Mouse (Mus musculus): ENCODE results near the gene Disc1.

The Disc1 gene

GRCm38 (mm10) chr8:125177958-125178357 lies 124.0 kb downstream of the Disc1 start:
- DNase-seq (ENCODE audit: low read depth): no peak

DNA sequence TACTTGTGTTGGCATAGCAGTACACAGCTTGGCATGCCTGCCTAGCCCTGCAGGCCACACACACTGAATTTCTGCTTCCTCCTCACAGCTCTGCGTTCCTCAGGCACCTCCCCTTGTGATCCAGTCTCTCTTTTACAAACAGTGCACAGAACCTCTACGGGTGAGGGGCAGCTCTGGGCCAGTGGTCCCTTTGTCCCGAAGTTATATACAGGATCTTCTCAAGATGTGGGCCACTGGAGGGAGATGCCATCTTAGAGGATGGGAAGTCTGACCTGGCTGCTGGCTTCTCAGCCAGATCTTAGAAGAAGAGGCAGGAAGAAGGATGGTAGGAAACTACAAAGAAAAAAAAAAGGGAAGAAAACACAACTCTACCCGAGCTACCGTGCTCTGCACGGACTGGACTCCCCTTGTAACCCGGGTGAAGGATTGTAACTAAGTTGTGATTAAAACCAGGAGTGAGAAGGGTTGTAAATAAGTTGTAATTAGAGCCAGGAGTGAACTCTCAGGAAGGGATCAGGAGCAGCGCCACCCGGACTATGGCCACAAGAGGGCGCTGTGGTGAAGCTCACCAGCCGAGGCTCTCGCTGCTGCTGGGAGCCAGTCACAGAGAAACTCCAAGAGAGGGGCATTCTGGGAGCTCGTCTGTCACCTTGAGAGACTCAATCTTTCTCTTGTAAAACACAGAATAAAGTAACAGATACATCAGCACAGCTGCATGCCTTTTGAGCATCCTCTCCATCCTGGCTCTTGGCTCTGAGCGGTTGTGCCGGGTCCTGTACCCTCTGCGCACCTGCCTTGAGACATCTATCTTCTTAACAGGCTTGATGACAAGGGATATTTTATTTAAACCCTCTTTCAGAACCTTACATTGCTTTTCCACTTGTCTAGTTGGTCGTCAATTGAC lies 129.8 kb downstream of the Disc1 start:
- DNase-seq (ENCODE audit: low read depth): peak; percentile 18

DNA sequence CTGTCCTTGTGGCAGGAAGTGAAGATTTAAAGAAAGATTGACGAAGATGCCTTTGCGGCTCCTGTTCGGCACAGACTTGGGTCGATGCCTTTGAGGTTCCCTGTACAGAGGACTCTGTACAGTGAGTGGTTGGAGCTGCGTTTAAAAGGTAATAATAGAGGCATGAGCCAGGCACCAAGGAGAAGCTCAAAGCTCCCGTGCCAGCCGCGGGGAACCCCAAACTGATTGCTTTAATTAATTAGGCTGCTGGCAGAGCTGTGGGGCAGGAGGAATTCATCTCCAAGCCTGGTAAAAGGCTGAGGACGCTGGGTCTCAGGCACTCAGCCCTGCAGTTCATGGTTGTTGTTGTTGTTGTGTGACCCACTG lies 130.4 kb downstream of the Disc1 start:
- no peak for DNase-seq (ENCODE audit: low read depth)

GRCm38 (mm10) chr8:125184881-125185280 lies 130.9 kb downstream of the Disc1 start:
- no peak for DNase-seq (ENCODE audit: low read depth)

DNA sequence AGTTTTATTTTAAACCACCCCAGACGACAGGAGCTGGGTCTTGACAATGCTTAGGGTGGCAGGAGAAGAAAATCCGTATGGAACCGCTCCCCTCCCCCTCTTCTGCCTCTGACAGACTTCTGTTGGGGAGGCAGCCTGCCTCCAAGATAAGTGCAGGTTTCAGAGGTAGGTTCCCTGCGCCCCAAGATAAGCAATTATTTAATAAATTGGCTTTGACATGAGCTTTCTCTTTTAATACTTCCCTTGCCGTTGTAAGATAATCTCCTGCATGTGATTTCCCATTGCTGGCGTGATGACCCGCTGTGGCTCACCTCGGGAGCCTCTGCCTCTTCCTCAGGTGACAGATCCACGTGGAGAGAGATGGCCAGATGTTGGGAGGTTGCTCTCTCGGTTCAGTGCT lies 133.0 kb downstream of the Disc1 start:
- DNase-seq (ENCODE audit: low read depth): no peak

- no peak for DNase-seq (ENCODE audit: low read depth)
Observed at GRCm38 (mm10) chr8:125193701-125194100, 139.7 kb downstream of the Disc1 start.

DNA sequence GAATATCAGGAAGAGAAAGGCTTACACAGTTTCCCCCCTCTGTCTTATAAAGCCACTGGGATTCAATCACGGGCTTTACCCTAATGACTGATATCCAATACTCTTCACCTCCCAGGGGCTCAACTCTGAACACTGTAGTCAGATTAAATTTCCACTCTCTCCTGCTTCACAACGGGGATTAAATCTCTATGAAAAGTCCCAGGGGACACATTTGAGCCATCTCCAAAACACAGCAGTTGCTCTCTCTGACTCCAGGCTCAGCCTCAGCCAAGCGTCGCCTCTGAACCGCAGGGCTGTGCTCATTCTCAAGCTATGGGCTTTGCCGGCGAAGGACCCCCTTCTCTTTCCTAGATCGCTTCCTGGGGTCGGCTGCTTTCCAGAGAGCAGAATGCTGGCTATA lies 141.1 kb downstream of the Disc1 start:
- no peak for DNase-seq (ENCODE audit: low read depth)

GRCm38 (mm10) chr8:125196573-125197094 lies 142.6 kb downstream of the Disc1 start:
- DNase-seq (ENCODE audit: low read depth): no peak

DNA sequence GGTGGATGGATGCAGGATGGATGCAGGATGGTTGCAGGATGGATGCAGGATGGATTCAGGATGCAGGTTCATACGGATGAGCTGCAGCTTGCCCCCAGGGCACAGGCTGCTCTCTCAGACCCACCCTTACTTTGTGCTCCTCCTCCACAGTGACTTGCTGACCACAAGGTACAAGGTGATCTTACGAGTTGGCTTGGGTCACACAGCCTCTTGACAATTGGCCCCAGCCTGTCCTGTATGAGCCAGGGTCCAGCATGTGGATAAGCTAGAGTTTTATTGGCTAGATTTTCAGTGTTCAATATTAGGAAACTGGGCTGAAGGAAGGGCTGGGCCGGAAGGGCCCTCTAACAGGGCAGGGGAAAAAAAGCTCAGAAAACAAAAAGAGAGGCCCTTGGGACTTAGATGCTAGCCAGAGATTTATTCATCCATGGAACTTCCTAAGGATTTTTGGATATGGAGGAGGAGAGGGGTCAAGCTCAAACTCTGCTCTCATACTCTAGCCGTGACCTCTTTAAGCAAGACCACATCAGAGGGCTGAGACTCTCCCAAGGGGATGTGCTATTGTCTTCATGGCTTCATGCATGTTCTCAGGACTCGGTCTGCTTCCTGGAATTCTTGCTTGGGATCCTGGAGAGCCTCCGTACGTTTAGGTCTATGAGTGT lies 143.5 kb downstream of the Disc1 start:
- DNase-seq (ENCODE audit: low read depth): no peak

DNA sequence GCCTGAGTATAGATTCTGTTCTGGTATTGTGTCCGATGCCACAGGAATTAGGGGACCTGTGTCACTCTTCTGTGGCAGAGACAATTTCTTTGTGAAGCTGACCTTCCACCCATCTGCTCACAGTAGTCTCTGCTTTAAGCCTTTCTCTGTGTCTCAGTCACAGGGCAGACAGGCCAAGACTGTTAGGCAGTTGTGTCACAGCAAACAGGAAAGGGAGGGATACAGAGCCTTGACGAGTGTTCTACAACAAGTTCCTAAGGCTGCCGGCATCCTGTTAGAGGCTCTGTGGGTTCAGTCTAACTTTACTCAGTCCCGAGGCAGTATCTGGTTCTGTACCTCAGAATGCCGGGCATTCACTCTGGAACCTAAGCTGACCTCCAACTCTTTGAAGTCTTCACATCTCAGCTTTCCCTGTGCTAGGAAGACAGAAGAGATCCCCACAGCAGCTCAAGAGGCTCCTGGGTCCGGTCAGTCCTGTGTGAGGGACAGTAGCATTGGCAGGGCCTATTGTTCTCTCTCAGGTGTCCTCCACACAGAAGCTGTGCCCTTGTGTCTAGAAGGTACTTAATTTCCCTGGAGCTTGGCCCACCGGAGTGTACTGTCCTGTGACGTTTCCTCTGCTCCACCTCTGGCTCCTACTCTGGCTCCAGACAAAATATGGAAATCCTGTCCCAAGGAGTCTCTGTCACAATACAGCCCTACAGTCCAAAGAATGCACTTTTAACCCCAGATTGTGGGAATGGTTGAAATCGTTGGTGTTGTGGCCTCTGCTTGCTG lies 144.6 kb downstream of the Disc1 start:
- DNase-seq (ENCODE audit: low read depth): no peak

DNA sequence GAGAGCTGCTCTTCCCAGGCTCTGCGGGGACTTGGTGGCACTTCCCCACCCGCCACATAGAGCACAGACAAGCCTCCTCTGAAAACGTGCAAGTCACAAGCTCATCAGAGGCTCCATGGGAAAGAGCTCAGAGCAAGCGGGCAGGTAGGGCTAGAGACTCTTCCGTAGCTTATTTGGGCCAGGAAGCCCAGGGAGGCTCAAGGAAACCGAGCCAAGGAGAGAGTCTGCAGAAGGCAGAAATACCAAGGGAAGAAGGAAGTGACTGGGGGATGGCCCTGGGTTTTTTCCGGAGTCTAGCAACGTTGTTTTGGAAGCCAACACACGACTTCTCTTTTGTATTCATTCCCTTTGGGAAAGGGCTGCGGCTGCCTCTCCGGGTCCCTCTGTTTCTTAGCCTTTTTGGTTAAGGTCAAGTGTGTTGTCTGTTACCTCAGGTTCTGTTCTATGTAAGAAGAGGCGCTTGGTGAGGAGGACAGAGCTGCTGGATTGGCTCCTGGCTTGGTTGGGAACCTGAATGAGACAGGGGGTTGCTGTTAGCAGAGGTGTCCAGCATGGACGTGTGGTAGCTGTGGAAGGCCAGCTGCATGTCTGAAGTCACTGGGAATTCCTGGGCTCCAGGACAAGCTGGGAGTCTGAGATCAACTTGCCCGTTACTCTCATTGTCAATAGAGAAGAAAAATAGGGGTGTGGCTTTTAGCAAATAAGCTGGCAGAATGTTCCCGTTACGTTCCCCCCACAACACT lies 145.4 kb downstream of the Disc1 start:
- DNase-seq (ENCODE audit: low read depth): no peak

- DNase-seq (ENCODE audit: low read depth): no peak
Observed at GRCm38 (mm10) chr8:125200273-125200863, 146.4 kb downstream of the Disc1 start.

- no peak for DNase-seq (ENCODE audit: low read depth)
Observed at GRCm38 (mm10) chr8:125201650-125202049, 147.7 kb downstream of the Disc1 start.

DNA sequence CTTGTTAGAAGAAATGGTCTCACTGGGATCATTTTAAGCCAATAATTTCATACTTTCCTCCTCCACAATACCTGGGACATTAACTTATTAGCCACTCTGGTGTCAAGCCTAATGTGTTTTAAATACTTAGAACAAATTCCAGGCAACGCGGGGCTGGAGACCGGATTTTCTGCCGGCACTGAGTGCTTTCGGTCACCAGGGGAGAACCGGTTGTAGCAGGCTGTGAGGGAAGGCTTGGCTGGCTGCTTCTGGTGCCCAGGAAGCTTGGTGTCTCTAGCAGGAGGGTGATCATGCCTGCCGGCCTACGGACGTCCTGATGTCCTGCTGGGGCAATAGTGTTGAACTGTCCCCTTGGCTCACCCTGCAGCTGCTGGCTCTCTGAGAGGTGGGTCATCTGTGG lies 149.0 kb downstream of the Disc1 start:
- DNase-seq (ENCODE audit: low read depth): no peak

DNA sequence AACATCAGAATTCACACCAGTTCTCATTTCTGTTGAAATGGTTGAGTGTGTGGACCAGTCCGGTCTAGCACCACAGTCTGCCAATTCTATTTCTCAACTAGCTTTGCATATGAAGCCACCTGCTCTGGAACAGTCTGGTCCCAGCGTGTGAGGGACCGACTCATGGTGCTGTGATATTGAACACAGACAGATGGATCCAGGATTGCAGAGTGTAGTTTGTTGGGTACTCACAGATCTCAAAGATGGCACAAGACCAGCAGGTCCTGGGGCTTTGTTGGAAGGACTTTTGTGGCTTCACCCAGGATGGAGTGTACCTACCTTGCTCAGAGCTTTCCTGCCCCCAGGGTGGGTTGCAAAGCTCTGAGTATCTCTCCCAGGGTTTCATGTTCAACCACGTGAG lies 151.6 kb downstream of the Disc1 start:
- no peak for DNase-seq (ENCODE audit: low read depth)

DNA sequence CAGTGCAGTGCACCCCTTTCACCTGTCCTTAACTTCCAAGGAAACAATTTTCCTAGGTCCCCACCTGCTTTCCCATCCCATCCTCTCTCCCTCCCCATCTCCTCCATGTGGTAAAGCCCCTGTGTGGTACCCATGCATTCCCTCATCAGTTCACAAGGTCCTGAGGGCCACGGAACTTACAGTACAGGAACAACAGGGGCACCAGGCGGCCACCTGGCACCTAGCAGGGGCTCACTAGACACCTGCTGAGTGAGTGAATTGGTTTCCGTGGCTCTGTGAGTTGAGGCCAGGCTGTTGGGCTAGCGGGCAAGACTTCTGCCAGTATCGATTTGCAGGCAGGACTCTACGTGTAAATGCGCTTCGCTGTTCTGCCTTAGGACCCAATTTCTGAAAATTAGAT lies 152.4 kb downstream of the Disc1 start:
- DNase-seq (ENCODE audit: low read depth): no peak

DNA sequence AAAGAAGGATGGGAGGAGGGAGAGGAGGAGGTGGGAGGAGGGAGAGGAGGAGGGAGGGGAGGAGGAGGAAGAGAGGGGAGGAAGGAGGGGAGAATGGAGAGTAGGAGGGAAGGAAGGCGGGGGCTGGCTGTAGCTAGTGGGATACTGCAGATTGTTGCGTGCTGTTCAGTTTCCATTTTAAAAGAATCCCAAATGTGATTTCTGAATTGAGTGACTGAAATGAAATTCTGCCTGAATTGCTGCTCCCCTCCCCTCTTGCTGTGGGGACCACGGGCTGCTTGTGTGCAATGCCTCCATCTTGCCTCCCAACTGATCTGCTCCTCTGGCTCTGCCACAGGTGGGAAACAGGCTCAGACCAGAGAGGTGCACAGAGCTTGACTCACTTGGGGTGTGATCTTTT lies 153.0 kb downstream of the Disc1 start:
- no peak for DNase-seq (ENCODE audit: low read depth)

- DNase-seq (ENCODE audit: low read depth): no peak
Observed at GRCm38 (mm10) chr8:125212619-125213167, 158.7 kb downstream of the Disc1 start.

GRCm38 (mm10) chr8:125217902-125218581 lies 164.0 kb downstream of the Disc1 start:
- DNase-seq (ENCODE audit: low read depth): no peak

GRCm38 (mm10) chr8:125218669-125219068 lies 164.7 kb downstream of the Disc1 start:
- peak; percentile 39 for DNase-seq (ENCODE audit: low read depth)
